Mouse (Mus musculus) small intestine, adult 2 months (tissue): ENCODE data around the gene Fam111a.

Experiments
- CTCF ChIP-seq: fragments of 200-500 bp; IDR thresholded peaks from 2 replicates; pipeline ENCODE4 v1.5.1; 2012; ENCODE audit warnings: low read depth, mild to moderate bottlenecking, control low read depth, inconsistent platforms, low read length, moderate library complexity, mixed read lengths; ENCODE audit not compliant: insufficient replicate concordance, insufficient read length; ENCODE audit errors: extremely low read depth
- POLR2A ChIP-seq: fragments of 200-500 bp; IDR thresholded peaks from 2 replicates; pipeline ENCODE4 v1.6.1; 2012; ENCODE audit warnings: low read depth, mild to moderate bottlenecking, control low read depth, inconsistent platforms, low read length, moderate library complexity

GRCm38 (mm10) chr19:12572614-12573265 lies 27.2 kb downstream of the Fam111a start:
- TF ChIP-seq POLR2A: no peak
- no peak for TF ChIP-seq CTCF
